Mouse (Mus musculus): ENCODE measurements at regions not wholly inside any gene's neighbourhood (a gene's known extent, or its start where the extent isn't known, plus 50 kb on each side); places are given as distances from the start of the nearest gene placed in this dataset.

GRCm38 (mm10) chr1:137958040-137958439 lies 217.5 kb downstream of the Ptprc start:
- Histone ChIP-seq H3K4me2 (ENCODE audit: low read depth, low read length, poor library complexity, severe bottlenecking) (no peak overlapping the region), H3K4me3 (ENCODE audit: low read depth, low read length) (no peak overlapping the region), H3K9me3 (ENCODE audit: low read length) (no peaks in the 10 kb centered on the region), H3K9ac (replicated peaks; ENCODE audit: low read length, poor library complexity, severe bottlenecking) (no peak overlapping the region), H3K27ac (ENCODE audit: low read depth, low read length) (no peak overlapping the region), H3K27me3 (ENCODE audit: insufficient read depth, low read length) (no peaks in the 10 kb centered on the region), H3K4me1 (ENCODE audit: insufficient read depth, low read length) (no peaks in the 10 kb centered on the region), H3K36me3 (ENCODE audit: insufficient read depth, low read length) (0 out of 2 replicates have a peak, but pooled peaks cover 6% of the 10 kb centered on the region)
- no peak for ATAC-seq (ENCODE audit: low FRiP score)
- WGBS: 72% methylated on average over 3 of the region's 3 CpGs
- DNase-seq (ENCODE audit: low spot score): no peak
- TF ChIP-seq CTCF (IDR thresholded peaks at IDR 0.05): no peak

- H3K9ac ChIP-seq (replicated peaks; ENCODE audit: low read length, poor library complexity, severe bottlenecking): no peak overlapping the region
- no peak overlapping the region for H3K4me3 ChIP-seq (ENCODE audit: low read depth, low read length)
- H3K4me2 ChIP-seq (ENCODE audit: low read depth, low read length, poor library complexity, severe bottlenecking): no peak overlapping the region
- H3K27ac ChIP-seq (ENCODE audit: low read depth, low read length): no peak overlapping the region
- no peaks in the 10 kb centered on the region for H3K27me3 ChIP-seq (ENCODE audit: insufficient read depth, low read length)
- H3K36me3 ChIP-seq (ENCODE audit: insufficient read depth, low read length): 0 out of 2 replicates have a peak, but pooled peaks cover 3% of the 10 kb centered on the region
- 82% methylated on average over 3 of the region's 3 CpGs for WGBS
- no peaks in the 10 kb centered on the region for H3K9me3 ChIP-seq (ENCODE audit: low read length)
- no peaks in the 10 kb centered on the region for H3K4me1 ChIP-seq (ENCODE audit: insufficient read depth, low read length)
- no peak for TF ChIP-seq CTCF (IDR thresholded peaks at IDR 0.05)
- DNase-seq (ENCODE audit: low spot score) (no peak), ATAC-seq (ENCODE audit: low FRiP score) (no peak)
These were observed 219.5 kb downstream of the Ptprc start for GRCm38 (mm10) chr1:137955993-137956392.

GRCm38 (mm10) chr1:137955139-137955538 lies 220.4 kb downstream of the Ptprc start:
- ATAC-seq (ENCODE audit: low FRiP score) (no peak), DNase-seq (ENCODE audit: low spot score) (no peak)
- H3K27me3 ChIP-seq (ENCODE audit: insufficient read depth, low read length): no peaks in the 10 kb centered on the region
- 82% methylated on average over 2 of the region's 2 CpGs for WGBS
- H3K27ac ChIP-seq (ENCODE audit: low read depth, low read length): no peak overlapping the region
- H3K4me1 ChIP-seq (ENCODE audit: insufficient read depth, low read length): no peaks in the 10 kb centered on the region
- no peaks in the 10 kb centered on the region for H3K9me3 ChIP-seq (ENCODE audit: low read length)
- H3K36me3 ChIP-seq (ENCODE audit: insufficient read depth, low read length): no peaks in the 10 kb centered on the region
- H3K4me3 ChIP-seq (ENCODE audit: low read depth, low read length): no peak overlapping the region
- H3K4me2 ChIP-seq (ENCODE audit: low read depth, low read length, poor library complexity, severe bottlenecking): no peak overlapping the region
- no peak overlapping the region for H3K9ac ChIP-seq (replicated peaks; ENCODE audit: low read length, poor library complexity, severe bottlenecking)
- no peak for TF ChIP-seq CTCF (IDR thresholded peaks at IDR 0.05)

- Histone ChIP-seq H3K9ac (replicated peaks; ENCODE audit: low read length, poor library complexity, severe bottlenecking) (no peak overlapping the region), H3K27me3 (ENCODE audit: insufficient read depth, low read length) (no peaks in the 10 kb centered on the region), H3K27ac (ENCODE audit: low read depth, low read length) (no peak overlapping the region), H3K4me3 (ENCODE audit: low read depth, low read length) (no peak overlapping the region), H3K9me3 (ENCODE audit: low read length) (no peaks in the 10 kb centered on the region), H3K4me1 (ENCODE audit: insufficient read depth, low read length) (no peaks in the 10 kb centered on the region), H3K36me3 (ENCODE audit: insufficient read depth, low read length) (no peaks in the 10 kb centered on the region), H3K4me2 (ENCODE audit: low read depth, low read length, poor library complexity, severe bottlenecking) (no peak overlapping the region)
- no peak for TF ChIP-seq CTCF (IDR thresholded peaks at IDR 0.05)
- ATAC-seq (ENCODE audit: low FRiP score) (no peak), DNase-seq (ENCODE audit: low spot score) (no peak)
- 90% methylated on average over 1 of the region's 1 CpGs for WGBS
These were observed 222.1 kb downstream of the Ptprc start for GRCm38 (mm10) chr1:137953369-137953768.

- H3K9me3 ChIP-seq (ENCODE audit: low read length): no peaks in the 10 kb centered on the region
- H3K4me3 ChIP-seq (ENCODE audit: low read depth, low read length): no peak overlapping the region
- DNase-seq (ENCODE audit: low spot score) (no peak), ATAC-seq (ENCODE audit: low FRiP score) (no peak)
- H3K9ac ChIP-seq (replicated peaks; ENCODE audit: low read length, poor library complexity, severe bottlenecking): no peak overlapping the region
- H3K4me1 ChIP-seq (ENCODE audit: insufficient read depth, low read length): no peaks in the 10 kb centered on the region
- 89% methylated on average over 1 of the region's 1 CpGs for WGBS
- H3K4me2 ChIP-seq (ENCODE audit: low read depth, low read length, poor library complexity, severe bottlenecking): no peak overlapping the region
- no peaks in the 10 kb centered on the region for H3K36me3 ChIP-seq (ENCODE audit: insufficient read depth, low read length)
- H3K27ac ChIP-seq (ENCODE audit: low read depth, low read length): no peak overlapping the region
- H3K27me3 ChIP-seq (ENCODE audit: insufficient read depth, low read length): no peaks in the 10 kb centered on the region
- TF ChIP-seq CTCF (IDR thresholded peaks at IDR 0.05): no peak
These were observed 222.7 kb downstream of the Ptprc start for GRCm38 (mm10) chr1:137952777-137953176.

- no peak for ATAC-seq (ENCODE audit: low FRiP score)
- H3K9me3 ChIP-seq (ENCODE audit: low read length): no peaks in the 10 kb centered on the region
These were observed 227.6 kb downstream of the Ptprc start for GRCm38 (mm10) chr1:137947900-137948299.

More at GRCm38 (mm10) chr1:137947900-137948299, 227.6 kb downstream of the Ptprc start:
- WGBS: 74% methylated on average over 1 of the region's 1 CpGs
- Histone ChIP-seq H3K27ac (ENCODE audit: low read depth, low read length) (no peak overlapping the region), H3K27me3 (ENCODE audit: insufficient read depth, low read length) (no peaks in the 10 kb centered on the region), H3K4me3 (ENCODE audit: low read depth, low read length) (no peak overlapping the region), H3K4me2 (ENCODE audit: low read depth, low read length, poor library complexity, severe bottlenecking) (no peak overlapping the region), H3K4me1 (ENCODE audit: insufficient read depth, low read length) (no peaks in the 10 kb centered on the region), H3K36me3 (ENCODE audit: insufficient read depth, low read length) (no peaks in the 10 kb centered on the region), H3K9ac (replicated peaks; ENCODE audit: low read length, poor library complexity, severe bottlenecking) (no peak overlapping the region)
- DNase-seq (ENCODE audit: low spot score): no peak
- no peak for TF ChIP-seq CTCF (IDR thresholded peaks at IDR 0.05)
